Mouse (Mus musculus) megakaryocyte, embryonic 14.5 days (primary cell): Measurements from ENCODE around the gene Lhfp.

Experiments used
- FLI1 ChIP-seq: IDR thresholded peaks from 2 replicates; pipeline ENCODE4 v1.6.1; 2012; ENCODE audit warnings: low read length, inconsistent platforms, mixed read lengths
- GATA1 ChIP-seq: IDR thresholded peaks from 3 replicates; pipeline ENCODE4 v1.6.1; 2012; ENCODE audit warnings: mixed read lengths, low read length, inconsistent platforms, borderline replicate concordance

DNA sequence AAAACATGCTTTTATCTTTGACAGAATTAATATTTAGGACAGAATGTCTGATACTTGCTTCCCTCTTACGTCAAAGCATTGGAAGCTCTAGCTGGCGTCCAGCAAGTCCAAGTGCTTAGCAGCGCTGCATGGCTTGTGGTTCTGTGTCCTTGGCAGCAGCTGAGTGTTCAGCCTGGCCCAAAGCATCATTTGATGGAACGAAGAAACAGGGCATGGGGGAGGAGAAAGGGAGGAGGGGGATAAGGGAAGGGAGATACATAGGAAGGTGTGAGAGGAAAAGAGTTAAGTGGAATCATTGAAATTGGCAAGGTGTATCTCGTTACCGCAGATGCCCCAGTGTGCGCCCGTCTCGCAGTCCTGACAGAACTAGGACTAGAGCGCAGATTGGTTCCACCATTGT is 124.0 kb downstream of the Lhfp start:
- TF ChIP-seq FLI1 (no peak), GATA1 (no peak)
